Mouse (Mus musculus) ES-E14 (cell line): ENCODE data around the gene Ptger3.

ENCODE experiments used
- CHD2 ChIP-seq: IDR thresholded peaks from 2 replicates; pipeline ENCODE4 v1.6.1; 2014; ENCODE audit warnings: mild to moderate bottlenecking, low read depth, low read length, inconsistent platforms
- HCFC1 ChIP-seq: IDR thresholded peaks from 2 replicates; pipeline ENCODE4 v1.6.1; 2012; ENCODE audit warnings: low read length, inconsistent platforms, borderline replicate concordance; ENCODE audit not compliant: insufficient read depth
- MAFK ChIP-seq: IDR thresholded peaks from 2 replicates; pipeline ENCODE4 v1.6.1; 2014; ENCODE audit warnings: mild to moderate bottlenecking, low read depth, low read length, inconsistent platforms; ENCODE audit not compliant: insufficient read depth
- ZC3H11A ChIP-seq: IDR thresholded peaks from 2 replicates; pipeline ENCODE4 v1.6.1; 2012; ENCODE audit warnings: low read depth, mild to moderate bottlenecking, inconsistent platforms, low read length, borderline replicate concordance
- ZNF384 ChIP-seq: IDR thresholded peaks from 2 replicates; pipeline ENCODE4 v1.6.1; 2012; ENCODE audit warnings: low read depth, low read length, inconsistent platforms

GRCm38 (mm10) chr3:157688419-157689162, 121.9 kb downstream of the Ptger3 start:
- TF ChIP-seq HCFC1 = no peak
- no peak for TF ChIP-seq MAFK
- no peak for TF ChIP-seq CHD2
- no peak for TF ChIP-seq ZNF384
- no peak for TF ChIP-seq ZC3H11A
